Mouse (Mus musculus) heart, embryonic 14.5 days (tissue): ENCODE measurements at regions not wholly inside any gene's neighbourhood (a gene's known extent, or its start where the extent isn't known, plus 50 kb on each side); places are given as distances from the start of the nearest gene placed in this dataset.

ENCODE experiments used
- ATAC-seq: fragments of 200-750 bp; cut with Nextera tagmentation; 2 replicates; pipeline ENCODE4 v1.8.0; 2017; ENCODE audit warnings: low read depth, moderate TSS enrichment; ENCODE audit not compliant: insufficient number of reproducible peaks, insufficient read depth, low FRiP score
- H3K27ac ChIP-seq, 2 experiments: fragments of 200-500 bp in 1 of 2; fragments of 300-500 bp in 1 of 2; sonication (generic) in 1 of 2; replicated peaks in 1 of 2; 2 replicates each; pipeline ENCODE4 v1.5.1; 2012 to 2014; ENCODE audit warnings: low read depth in 2 of 2, low read length in 2 of 2, control low read depth in 1 of 2, mild to moderate bottlenecking in 1 of 2, mixed read lengths in 1 of 2; ENCODE audit not compliant: control insufficient read depth in 1 of 2, insufficient read depth in 1 of 2
- H3K27me3 ChIP-seq: fragments of 300-500 bp; sonication (generic); 2 replicates; pipeline ENCODE4 v1.6.1; 2014; ENCODE audit warnings: mild to moderate bottlenecking, low read length, control low read depth; ENCODE audit not compliant: control insufficient read depth, insufficient read depth
- H3K36me3 ChIP-seq: fragments of 300-500 bp; sonication (generic); 2 replicates; pipeline ENCODE4 v1.6.1; 2014; ENCODE audit warnings: mild to moderate bottlenecking, control low read depth, low read length, mixed read lengths; ENCODE audit not compliant: control insufficient read depth, insufficient read depth
- H3K4me1 ChIP-seq, 2 experiments: fragments of 200-500 bp in 1 of 2; fragments of 300-500 bp in 1 of 2; sonication (generic) in 1 of 2; 2 replicates each; pipeline ENCODE4 v1.6.1; 2012 to 2014; ENCODE audit warnings: low read length in 2 of 2, control low read depth in 1 of 2, mixed read lengths in 1 of 2; ENCODE audit not compliant: control insufficient read depth in 2 of 2, insufficient read depth in 2 of 2
- H3K4me2 ChIP-seq: fragments of 300-500 bp; sonication (generic); 2 replicates; pipeline ENCODE4 v1.6.1; 2014; ENCODE audit warnings: mild to moderate bottlenecking, low read length
- H3K4me3 ChIP-seq, 2 experiments: fragments of 200-500 bp in 1 of 2; fragments of 300-500 bp in 1 of 2; sonication (generic) in 1 of 2; 2 replicates each; pipeline ENCODE4 v1.5.1; 2012 to 2014; ENCODE audit warnings: low read length in 2 of 2, mild to moderate bottlenecking in 2 of 2, control low read depth in 1 of 2, low read depth in 1 of 2, moderate library complexity in 1 of 2; ENCODE audit not compliant: control insufficient read depth in 1 of 2, insufficient read depth in 1 of 2
- H3K9ac ChIP-seq: fragments of 300-500 bp; sonication (generic); 2 replicates; pipeline ENCODE4 v1.6.1; 2014; ENCODE audit warnings: mild to moderate bottlenecking, low read length
- H3K9me3 ChIP-seq: fragments of 300-500 bp; sonication (generic); 2 replicates; pipeline ENCODE4 v1.6.1; 2016; ENCODE audit warnings: low read length, control low read depth; ENCODE audit not compliant: control insufficient read depth
- WGBS: fragments of 180-500 bp; shearing (Covaris S2); extraction: QIAGEN DNeasy Blood & Tissue Kit; methylation state at CpG from one replicate; pipeline ENCODE4 v1.1.7; 2014; 5-methylcytosine and 5-hydroxymethylcytosine counted together

DNA sequence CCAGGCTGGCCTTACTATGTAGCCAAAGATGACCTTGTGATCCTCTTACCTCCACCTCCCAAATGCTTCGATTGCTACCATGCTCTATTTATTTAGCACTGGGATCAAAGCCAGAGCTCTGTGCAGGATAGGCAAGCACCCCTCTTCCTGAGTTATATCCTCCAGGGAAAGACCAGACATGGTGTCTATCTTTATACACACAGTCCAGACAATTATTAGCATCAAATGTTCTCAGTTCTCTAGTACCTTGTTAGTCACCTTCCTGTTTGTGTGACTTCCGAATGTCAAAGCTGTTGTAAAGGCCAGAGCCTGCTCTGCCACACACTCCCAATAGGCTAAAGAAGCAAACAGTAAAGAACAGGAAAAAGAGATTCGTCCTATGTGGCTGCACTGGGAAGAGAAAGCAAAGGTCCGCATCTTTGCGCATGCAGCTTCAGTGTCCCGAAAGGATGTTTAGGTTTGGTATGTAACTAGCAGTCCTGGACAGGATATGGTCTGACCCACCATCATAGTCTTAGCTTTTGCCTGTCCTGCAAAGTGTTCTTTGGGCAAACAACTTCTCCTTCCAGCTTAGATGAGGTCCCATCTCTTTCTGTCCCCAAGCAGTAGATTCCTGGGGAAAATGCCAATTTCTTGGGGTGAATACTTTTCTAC is 204.2 kb downstream of the Rnf152 start:
- Histone ChIP-seq H3K4me3 (no peak overlapping the region), H3K9me3 (no peaks in the 10 kb centered on the region), H3K27me3 (no peaks in the 10 kb centered on the region), H3K4me1 (no peaks in the 10 kb centered on the region; a peak in 1 of 4 replicates), H3K27ac (no peak overlapping the region), H3K4me2 (no peak overlapping the region), H3K36me3 (no peaks in the 10 kb centered on the region), H3K9ac (no peak overlapping the region)
- no peak; the same call in 1 of the 2 replicates for ATAC-seq
- WGBS, result 66% methylated on average over 6 of the region's 6 CpGs

DNA sequence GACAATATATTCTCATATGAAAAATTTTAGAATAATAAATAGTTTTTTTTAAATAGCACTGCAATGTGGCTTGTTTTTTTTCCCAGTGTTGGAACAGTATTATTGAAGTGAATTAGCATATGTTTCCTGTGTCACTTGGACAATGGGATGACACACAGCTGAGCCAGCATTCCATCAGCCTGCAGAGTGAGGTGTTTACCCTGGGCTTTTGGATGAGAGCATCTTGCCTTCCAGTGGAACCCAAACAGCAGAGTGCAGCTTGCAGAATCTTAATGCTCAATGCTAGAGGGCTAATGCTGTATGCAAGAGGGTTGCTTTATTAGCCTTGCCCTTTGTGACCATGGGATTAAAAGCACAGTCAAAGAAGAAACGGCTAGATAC is 205.1 kb downstream of the Rnf152 start:
- no peaks in the 10 kb centered on the region for H3K9me3 ChIP-seq
- H3K4me1 ChIP-seq, result no peaks in the 10 kb centered on the region; a peak in 1 of 4 replicates
- H3K4me3 ChIP-seq, result no peak overlapping the region
- no peak for ATAC-seq
- H3K27ac ChIP-seq, result no peak overlapping the region
- H3K36me3 ChIP-seq, result no peaks in the 10 kb centered on the region
- WGBS, result 68% methylated on average over 1 of the region's 1 CpGs
- no peak overlapping the region for H3K4me2 ChIP-seq
- no peaks in the 10 kb centered on the region for H3K27me3 ChIP-seq
- no peak overlapping the region for H3K9ac ChIP-seq

DNA sequence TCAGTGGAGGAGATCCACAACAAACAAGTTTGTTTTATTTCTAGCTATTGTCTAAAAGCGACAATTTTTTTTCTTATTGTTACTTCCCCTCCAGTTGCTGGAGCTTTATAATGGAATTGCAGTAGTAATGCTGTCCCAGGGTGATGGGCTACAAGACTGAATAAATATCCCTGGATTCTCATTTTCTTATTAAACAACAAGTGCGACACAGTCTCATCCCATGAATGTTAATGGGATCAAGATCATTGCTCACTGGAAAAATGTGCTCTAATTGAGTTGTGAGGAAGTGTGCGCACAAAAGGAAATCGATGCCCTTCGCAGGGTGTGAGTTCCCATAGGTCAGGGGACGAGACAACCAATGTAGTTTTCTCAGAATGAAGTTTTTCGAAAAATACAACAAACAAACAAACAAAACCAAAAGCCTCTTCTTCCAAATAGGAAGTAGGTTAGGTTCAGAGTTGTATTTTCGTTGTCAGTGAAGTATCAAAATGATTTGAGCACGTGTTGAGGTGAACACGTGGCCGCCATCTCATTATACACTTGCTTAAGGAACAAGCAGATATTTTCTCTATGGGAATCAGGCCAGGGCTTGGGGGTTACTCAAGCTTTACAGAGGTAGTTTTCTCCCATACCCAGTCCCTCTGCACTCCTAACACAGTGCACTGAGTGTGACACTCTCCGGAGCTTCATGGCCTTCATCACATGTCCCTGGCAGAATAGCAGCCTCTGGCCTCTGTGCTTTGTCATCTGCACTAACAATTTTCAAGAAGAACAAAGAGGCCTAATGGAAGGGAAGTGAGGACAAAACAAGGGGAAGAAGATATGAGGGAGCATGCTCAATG is 205.7 kb downstream of the Rnf152 start:
- no peaks in the 10 kb centered on the region for H3K27me3 ChIP-seq
- no peaks in the 10 kb centered on the region for H3K9me3 ChIP-seq
- H3K36me3 ChIP-seq, result no peaks in the 10 kb centered on the region
- no peaks in the 10 kb centered on the region; a peak in 1 of 4 replicates for H3K4me1 ChIP-seq
- H3K27ac ChIP-seq, result no peak overlapping the region
- ATAC-seq, result no peak
- 79% methylated on average over 12 of the region's 12 CpGs for WGBS
- H3K4me2 ChIP-seq, result no peak overlapping the region
- no peak overlapping the region for H3K9ac ChIP-seq
- H3K4me3 ChIP-seq, result no peak overlapping the region

DNA sequence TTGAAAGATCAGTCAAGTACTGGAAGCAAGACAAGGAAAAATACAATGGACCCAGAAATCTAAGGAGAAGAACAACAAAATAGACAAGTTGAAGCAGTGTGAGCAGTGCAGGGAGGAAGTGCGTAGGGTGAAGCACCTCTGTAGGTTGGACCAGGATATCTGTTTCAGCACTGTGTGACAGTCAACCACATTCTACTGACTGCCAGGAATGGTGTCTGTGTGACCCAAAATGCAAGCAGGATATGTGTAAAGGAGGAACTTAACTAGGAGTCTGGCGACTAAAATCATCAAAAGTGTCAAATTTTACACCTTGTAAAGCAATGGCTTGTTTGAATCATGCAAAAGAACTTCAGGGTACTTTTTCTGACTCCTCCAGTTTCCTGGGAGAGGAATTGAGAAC is 207.7 kb downstream of the Rnf152 start:
- no peaks in the 10 kb centered on the region; a peak in 1 of 4 replicates for H3K4me1 ChIP-seq
- no peaks in the 10 kb centered on the region for H3K27me3 ChIP-seq
- H3K36me3 ChIP-seq, result no peaks in the 10 kb centered on the region
- no peak overlapping the region for H3K27ac ChIP-seq
- WGBS, result 79% methylated on average over 2 of the region's 2 CpGs
- H3K4me2 ChIP-seq, result no peak overlapping the region
- no peak overlapping the region for H3K4me3 ChIP-seq
- no peaks in the 10 kb centered on the region for H3K9me3 ChIP-seq
- ATAC-seq, result no peak
- no peak overlapping the region for H3K9ac ChIP-seq

DNA sequence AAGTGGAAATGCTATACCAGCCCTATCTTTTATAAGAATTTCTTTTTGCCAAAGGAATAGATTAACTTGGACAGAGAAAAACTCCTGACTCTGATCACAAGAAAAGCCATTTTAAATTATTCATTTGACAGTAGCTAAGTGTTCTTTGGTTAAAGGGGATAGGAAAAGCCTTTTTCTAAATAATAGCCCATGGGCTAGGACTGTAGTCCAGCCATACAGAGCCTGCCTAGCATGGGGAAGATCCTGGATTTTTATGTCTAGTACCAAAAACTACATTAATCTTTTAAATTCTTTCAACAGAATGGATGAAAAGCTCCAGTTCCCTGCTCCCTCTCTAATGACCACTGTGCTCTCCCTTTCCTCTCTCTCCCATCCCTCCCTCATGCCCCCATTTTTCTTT is 208.5 kb downstream of the Rnf152 start:
- Histone ChIP-seq H3K9ac (no peak overlapping the region), H3K9me3 (no peaks in the 10 kb centered on the region), H3K27ac (no peak overlapping the region), H3K36me3 (no peaks in the 10 kb centered on the region), H3K4me3 (no peak overlapping the region), H3K27me3 (no peaks in the 10 kb centered on the region), H3K4me2 (no peak overlapping the region), H3K4me1 (no peaks in the 10 kb centered on the region; a peak in 1 of 4 replicates)
- ATAC-seq, result no peak

DNA sequence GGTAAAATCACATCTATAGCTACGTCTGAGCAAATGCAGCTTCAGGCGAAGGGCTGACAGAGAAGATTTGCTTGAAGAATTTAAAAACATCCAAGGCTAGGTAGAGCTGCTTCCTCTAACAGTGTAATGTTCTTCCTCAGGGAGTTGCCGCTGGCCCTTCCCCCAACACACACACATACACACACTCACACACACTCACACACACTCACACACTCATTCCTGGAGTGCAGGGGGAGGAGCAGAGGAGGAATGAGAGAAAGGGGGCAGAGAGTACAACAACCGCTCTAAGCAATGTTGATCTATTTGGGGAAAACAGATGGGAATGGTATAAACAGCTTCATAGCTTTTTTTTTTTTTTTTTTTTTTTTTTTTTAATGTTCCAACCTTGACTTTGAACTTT is 232.6 kb downstream of the Rnf152 start:
- H3K36me3 ChIP-seq, result no peaks in the 10 kb centered on the region
- 55% methylated on average over 4 of the region's 4 CpGs for WGBS
- H3K4me3 ChIP-seq, result no peak overlapping the region
- H3K4me1 ChIP-seq, result peaks cover 0 to 4% of the 10 kb centered on the region in 2 experiments; a peak in 1 of 4 replicates
- no peak for ATAC-seq
- no peak overlapping the region for H3K4me2 ChIP-seq
- peaks cover 3% of the 10 kb centered on the region; the same call in 1 of the 2 replicates for H3K9me3 ChIP-seq
- H3K9ac ChIP-seq, result no peak overlapping the region
- no peaks in the 10 kb centered on the region for H3K27me3 ChIP-seq
- no peak overlapping the region for H3K27ac ChIP-seq

DNA sequence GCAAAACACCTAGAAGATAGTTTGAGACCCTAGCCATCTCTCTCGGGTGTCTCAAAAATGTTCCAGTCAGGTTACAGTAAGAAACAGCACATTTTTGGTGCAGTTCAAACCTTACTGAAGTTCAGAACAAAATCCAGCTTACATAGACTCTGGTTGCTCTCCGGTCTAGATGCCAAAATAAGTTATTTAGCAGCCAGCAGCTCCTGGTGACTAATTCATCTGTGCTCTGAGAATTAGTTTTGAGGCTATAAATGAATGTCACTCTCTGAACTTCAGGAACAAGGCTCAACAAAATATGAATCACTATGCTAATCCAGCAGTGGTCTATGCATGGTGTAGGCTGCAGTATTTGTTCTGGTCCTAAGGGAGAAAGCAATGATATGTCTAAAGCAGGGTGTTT is 238.6 kb downstream of the Rnf152 start:
- no peaks in the 10 kb centered on the region for H3K36me3 ChIP-seq
- peak overlapping the region; percentile 67 to 70 for H3K27ac ChIP-seq
- 64% methylated on average over 2 of the region's 2 CpGs for WGBS
- H3K4me2 ChIP-seq, result no peak overlapping the region
- H3K4me1 ChIP-seq, result peaks cover 0 to 5% of the 10 kb centered on the region in 2 experiments; a peak in 2 of 4 replicates
- ATAC-seq, result no peak
- H3K4me3 ChIP-seq, result no peak overlapping the region
- H3K9me3 ChIP-seq, result no peaks in the 10 kb centered on the region
- no peak overlapping the region for H3K9ac ChIP-seq
- no peaks in the 10 kb centered on the region for H3K27me3 ChIP-seq
